Mouse (Mus musculus) MEL (cell line): ENCODE data around the gene B9d2.

ENCODE experiments used
- CTCF ChIP-seq, 3 experiments: IDR thresholded peaks in 2 of 3; conservative IDR thresholded peaks in 1 of 3; 2 replicates each; pipeline ENCODE4 v1.5.1; 2011 to 2012; ENCODE audit warnings: low read length in 3 of 3, low read depth in 2 of 3, mild to moderate bottlenecking in 2 of 3, improper control_type of control experiment in 1 of 3, inconsistent platforms in 1 of 3, mixed read lengths in 1 of 3, moderate library complexity in 1 of 3; ENCODE audit not compliant: control insufficient read depth in 1 of 3, insufficient read depth in 1 of 3, poor library complexity in 1 of 3, severe bottlenecking in 1 of 3
- ELF1 ChIP-seq: IDR thresholded peaks from 2 replicates; pipeline ENCODE4 v1.6.1; 2014; ENCODE audit warnings: low read depth, mild to moderate bottlenecking, inconsistent platforms, low read length, improper control_type of control experiment, moderate library complexity
- ETS1 ChIP-seq: IDR thresholded peaks from 2 replicates; pipeline ENCODE4 v1.6.1; 2012; ENCODE audit warnings: low read depth, mild to moderate bottlenecking, inconsistent platforms, low read length, improper control_type of control experiment, moderate library complexity
- POLR2A ChIP-seq, 2 experiments: IDR thresholded peaks; 2 replicates each; pipeline ENCODE4 v1.6.1; 2011 to 2012; ENCODE audit warnings: low read length in 2 of 2, mild to moderate bottlenecking in 2 of 2, control low read depth in 1 of 2, improper control_type of control experiment in 1 of 2, low read depth in 1 of 2, moderate library complexity in 1 of 2; ENCODE audit not compliant: control insufficient read depth in 1 of 2, insufficient read depth in 1 of 2, poor library complexity in 1 of 2
- USF1 ChIP-seq: IDR thresholded peaks from 2 replicates; pipeline ENCODE4 v1.6.1; 2014; ENCODE audit warnings: low read depth, mild to moderate bottlenecking, inconsistent platforms, low read length, improper control_type of control experiment, moderate library complexity

DNA sequence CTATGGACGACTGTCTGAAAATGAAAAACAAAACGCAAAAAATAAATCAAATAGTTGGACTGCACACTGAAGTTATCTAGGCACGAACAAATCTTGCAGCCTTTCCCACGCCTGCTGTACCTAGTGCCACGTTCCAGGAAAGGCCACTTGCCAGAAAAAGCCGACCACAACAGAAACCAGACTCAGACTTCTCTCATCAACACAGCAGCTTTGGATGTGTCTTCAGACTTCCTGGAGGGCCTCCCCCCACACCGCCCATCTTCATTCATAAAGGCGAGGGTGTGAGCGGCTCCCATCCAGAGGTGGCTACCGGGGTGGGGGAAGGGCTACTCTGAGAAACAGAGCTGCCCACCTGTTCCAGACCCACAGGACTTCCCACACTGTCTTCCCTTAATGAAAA is 36.4 kb upstream of the B9d2 start:
- TF ChIP-seq POLR2A (IDR thresholded peaks at IDR 0.05; ENCODE audit: control insufficient read depth in 1 of 2, insufficient read depth in 1 of 2, low read depth in 1 of 2, low read length in 2 of 2, poor library complexity in 1 of 2), result no peak
- no peak for TF ChIP-seq CTCF (IDR thresholded peaks at IDR 0.05 in 2 of 3, conservative IDR thresholded peaks at IDR 0.05 in 1 of 3; ENCODE audit: control insufficient read depth in 1 of 3, insufficient read depth in 1 of 3, low read depth in 2 of 3, low read length in 3 of 3, poor library complexity in 1 of 3, severe bottlenecking in 1 of 3)
- TF ChIP-seq USF1, result no peak
- no peak for TF ChIP-seq ETS1
- TF ChIP-seq ELF1, result no peak
